Mouse (Mus musculus) lung, adult 2 months (tissue): ENCODE measurements around the gene Rsu1.

Source experiments
- CTCF ChIP-seq: fragments of 200-500 bp; IDR thresholded peaks from 2 replicates; pipeline ENCODE4 v1.5.1; 2011; ENCODE audit warnings: mild to moderate bottlenecking, low read length, control low read depth; ENCODE audit not compliant: insufficient read depth
- POLR2A ChIP-seq: fragments of 200-500 bp; IDR thresholded peaks from 2 replicates; pipeline ENCODE4 v1.6.1; 2011; ENCODE audit warnings: low read depth, mild to moderate bottlenecking, control low read depth, low read length, borderline replicate concordance; ENCODE audit errors: extremely low read depth

GRCm38 (mm10) chr2:13084223-13084622, 187.0 kb downstream of the Rsu1 start:
- TF ChIP-seq CTCF (no peak), POLR2A (no peak)
